Mouse (Mus musculus) CH12.LX (cell line): ENCODE results near the gene Lysmd3. TPM values are rescaled to one million over a fixed set of nuclear protein-coding genes. Genes with fewer than 3 reads are reported as not detected.
"Not testable (repeated sequence)": the region's sequence is repeated elsewhere in the genome, so short reads cannot be mapped to it uniquely, and the experiment has no call there.

Experiments
- DNase-seq: peaks from one replicate; pipeline ENCODE4 v3.0.0-alpha.2; 2013; ENCODE audit errors: extremely low read depth
- H3K27ac ChIP-seq: 2 replicates; pipeline ENCODE4 v1.5.1; 2012; ENCODE audit warnings: low read depth, mild to moderate bottlenecking, control low read depth, moderate library complexity; ENCODE audit not compliant: insufficient read depth
- H3K27me3 ChIP-seq: replicated peaks from 2 replicates; pipeline ENCODE3; 2012; ENCODE audit warnings: inconsistent platforms
- H3K36me3 ChIP-seq, 2 experiments: replicated peaks in 1 of 2; 2 replicates each; pipeline versions ENCODE3 to v1.6.1; 2012; ENCODE audit warnings: inconsistent platforms in 1 of 2, low read length in 1 of 2, mild to moderate bottlenecking in 1 of 2, mixed read lengths in 1 of 2, moderate library complexity in 1 of 2; ENCODE audit not compliant: control insufficient read depth in 1 of 2, insufficient read depth in 1 of 2
- H3K4me1 ChIP-seq, 2 experiments: 2 replicates each; pipeline ENCODE4 v1.6.1; 2012; ENCODE audit warnings: inconsistent platforms in 1 of 2, moderate library complexity in 1 of 2; ENCODE audit not compliant: insufficient read depth in 2 of 2, control insufficient read depth in 1 of 2
- H3K4me2 ChIP-seq: 2 replicates; pipeline ENCODE4 v1.6.1; 2012; ENCODE audit warnings: low read depth, mild to moderate bottlenecking, control low read depth; ENCODE audit not compliant: poor library complexity, insufficient read depth, severe bottlenecking
- H3K4me3 ChIP-seq, 3 experiments: fragments of 150-350 bp in 1 of 3; sonication (generic) in 1 of 3; replicated peaks in 1 of 3; 2 replicates each; pipeline versions ENCODE3 to v1.5.1; 2011 to 2012; ENCODE audit warnings: low read depth in 2 of 3, low read length in 2 of 3, mild to moderate bottlenecking in 2 of 3, moderate library complexity in 2 of 3, control low read depth in 1 of 3, improper control_type of control experiment in 1 of 3, inconsistent platforms in 1 of 3, mixed read lengths in 1 of 3; ENCODE audit not compliant: poor library complexity in 1 of 3
- H3K79me2 ChIP-seq: replicated peaks from 2 replicates; pipeline ENCODE4 v1.6.1; 2012; ENCODE audit warnings: mild to moderate bottlenecking, moderate library complexity; ENCODE audit not compliant: control insufficient read depth, poor library complexity, insufficient read depth, severe bottlenecking; ENCODE audit errors: extremely low read depth
- H3K9ac ChIP-seq: 2 replicates; pipeline ENCODE4 v1.6.1; 2012; ENCODE audit warnings: low read depth, mild to moderate bottlenecking, control low read depth, moderate library complexity; ENCODE audit not compliant: insufficient read depth
- H3K9me3 ChIP-seq: replicated peaks from 2 replicates; pipeline ENCODE3; 2012; ENCODE audit warnings: low read length, inconsistent platforms, mixed read lengths
- E2F4 ChIP-seq: IDR thresholded peaks from 2 replicates; pipeline ENCODE4 v1.6.1; 2011; ENCODE audit warnings: low read depth, low read length, improper control_type of control experiment; ENCODE audit not compliant: insufficient replicate concordance
- ELF1 ChIP-seq: IDR thresholded peaks from 2 replicates; pipeline ENCODE4 v1.6.1; 2014; ENCODE audit warnings: low read depth, mild to moderate bottlenecking, inconsistent platforms, low read length, improper control_type of control experiment
- EP300 ChIP-seq: IDR thresholded peaks from 2 replicates; pipeline ENCODE4 v1.6.1; 2011; ENCODE audit warnings: low read length, improper control_type of control experiment
- ETS1 ChIP-seq: conservative IDR thresholded peaks from 2 replicates; pipeline ENCODE4 v1.6.1; 2012; ENCODE audit warnings: low read depth, mild to moderate bottlenecking, inconsistent platforms, low read length, improper control_type of control experiment, moderate library complexity
- IRF4 ChIP-seq: IDR thresholded peaks from 2 replicates; pipeline ENCODE4 v1.6.1; 2014; ENCODE audit warnings: low read depth, mild to moderate bottlenecking, inconsistent platforms, low read length, improper control_type of control experiment
- KAT2A ChIP-seq: IDR thresholded peaks from 2 replicates; pipeline ENCODE4 v1.6.1; 2012; ENCODE audit warnings: low read length, improper control_type of control experiment, inconsistent platforms; ENCODE audit not compliant: insufficient replicate concordance
- MAX ChIP-seq: IDR thresholded peaks from 2 replicates; pipeline ENCODE4 v1.6.1; 2011; ENCODE audit warnings: low read length, improper control_type of control experiment
- MEF2A ChIP-seq: IDR thresholded peaks from 2 replicates; pipeline ENCODE4 v1.6.1; 2014; ENCODE audit warnings: low read depth, mild to moderate bottlenecking, inconsistent platforms, low read length, improper control_type of control experiment, borderline replicate concordance
- MXI1 ChIP-seq: IDR thresholded peaks from 2 replicates; pipeline ENCODE4 v1.6.1; 2011; ENCODE audit warnings: mild to moderate bottlenecking, low read depth, low read length, improper control_type of control experiment
- NRF1 ChIP-seq: IDR thresholded peaks from 2 replicates; pipeline ENCODE4 v1.6.1; 2014; ENCODE audit warnings: low read depth, mild to moderate bottlenecking, inconsistent platforms, low read length, improper control_type of control experiment, moderate library complexity
- SMC3 ChIP-seq: IDR thresholded peaks from 2 replicates; pipeline ENCODE4 v1.6.1; 2011; ENCODE audit warnings: low read depth, low read length, improper control_type of control experiment
- TCF12 ChIP-seq: IDR thresholded peaks from 2 replicates; pipeline ENCODE4 v1.6.1; 2014; ENCODE audit warnings: low read depth, mild to moderate bottlenecking, inconsistent platforms, low read length, improper control_type of control experiment
- USF1 ChIP-seq: IDR thresholded peaks from 2 replicates; pipeline ENCODE4 v1.6.1; 2014; ENCODE audit warnings: low read depth, mild to moderate bottlenecking, inconsistent platforms, low read length, improper control_type of control experiment
- ZNF384 ChIP-seq: IDR thresholded peaks from 2 replicates; pipeline ENCODE4 v1.6.1; 2012; ENCODE audit warnings: low read depth, low read length, improper control_type of control experiment, inconsistent platforms
- dilution Hi-C: fragments of 300-500 bp; cut with MboI; formaldehyde crosslinking; loops from 2 replicates; pipeline ENCODE4 v1.14.3; 2020; ENCODE audit warnings: low sequenced_read_pairs; ENCODE audit not compliant: extremely low pct_unique_long_range_greater_than_20kb, extremely low pct_ligation_motif_present
- in situ Hi-C: fragments of 300-500 bp; cut with MboI; formaldehyde crosslinking; loops from 3 replicates; pipeline ENCODE4 v1.14.3; 2019; ENCODE audit warnings: low sequenced_read_pairs, low pct_ligation_motif_present, low pct_unique_long_range_greater_than_20kb, mixed read lengths
- polyA plus RNA-seq: library from polyadenylated mRNA; unstranded; fragments of >175 nt; gene quantifications from 2 replicates; pipeline ENCODE4 v1.2.1, GENCODE M21; 2012; ENCODE audit warnings: low read depth; ENCODE audit not compliant: insufficient read length
- total RNA-seq, 2 experiments: library from RNA; depleted of rRNA; stranded (reverse); fragments of 300-350 nt in 1 of 2; fragments of >200 nt in 1 of 2; gene quantifications; 2 replicates each; pipeline ENCODE4 v1.2.3; 2012 to 2014

The Lysmd3 gene
- total and polyA plus RNA-seq, 3 experiments, result 7.3 to 17.7 (median 15.1) TPM

- no peak overlapping the region for H3K9ac ChIP-seq
- no peak for DNase-seq
Observed at GRCm38 (mm10) chr13:81644047-81644565, 13.4 kb upstream of the Lysmd3 start.

GRCm38 (mm10) chr13:81646348-81646747, 11.1 kb upstream of the Lysmd3 start:
- H3K4me2 ChIP-seq, result no peak overlapping the region
- no peak overlapping the region for H3K27ac ChIP-seq
- DNase-seq, result no peak
- TF ChIP-seq MAX, result no peak
- TF ChIP-seq ZNF384, result no peak
- TF ChIP-seq ELF1, result no peak
- no peak for TF ChIP-seq NRF1
- no peak for TF ChIP-seq KAT2A
- TF ChIP-seq, all 38 proteins: peak for 0
- no peaks in the 10 kb centered on the region for H3K79me2 ChIP-seq
- peaks cover 2 to 3% of the 10 kb centered on the region in 2 experiments; a peak in 1 of 4 replicates for H3K4me1 ChIP-seq
- dilution Hi-C loops (no loop called here), in situ Hi-C loops (loop anchor here (25.0 kb wide), 1 partner anchor 209 kb away; no protein-coding TSS in a partner anchor)
- no peak overlapping the region for H3K4me3 ChIP-seq
- no peak overlapping the region for H3K9ac ChIP-seq
- H3K9me3 ChIP-seq, result peaks cover 2% of the 10 kb centered on the region
- no peaks in the 10 kb centered on the region for H3K36me3 ChIP-seq
- H3K27me3 ChIP-seq, result no peaks in the 10 kb centered on the region

More at GRCm38 (mm10) chr13:81644047-81644565, 13.4 kb upstream of the Lysmd3 start:
- TF ChIP-seq MEF2A (no peak), TCF12 (no peak), ETS1 (no peak), IRF4 (no peak), MXI1 (no peak), KAT2A (no peak), USF1 (no peak), EP300 (no peak), ZNF384 (no peak), NRF1 (no peak), SMC3 (no peak), E2F4 (no peak)
- peaks cover 2% of the 10 kb centered on the region for H3K9me3 ChIP-seq
- H3K36me3 ChIP-seq, result no peaks in the 10 kb centered on the region
- peak overlapping the region in 2 of 3 experiments; percentile 3 to 20 for H3K4me3 ChIP-seq
- H3K27me3 ChIP-seq, result no peaks in the 10 kb centered on the region
- dilution Hi-C loops (no loop called here), in situ Hi-C loops (loop anchor here (25.0 kb wide), 1 partner anchor 207 kb away; no protein-coding TSS in a partner anchor)
- H3K79me2 ChIP-seq, result no peaks in the 10 kb centered on the region
- H3K4me2 ChIP-seq, result no peak overlapping the region
- no peak overlapping the region for H3K27ac ChIP-seq
- peaks cover 2 to 5% of the 10 kb centered on the region in 2 experiments; a peak in 1 of 4 replicates for H3K4me1 ChIP-seq

GRCm38 (mm10) chr13:81650382-81650781, 7.1 kb upstream of the Lysmd3 start:
- not testable (repeated sequence) for H3K4me1 ChIP-seq

More at GRCm38 (mm10) chr13:81650382-81650781, 7.1 kb upstream of the Lysmd3 start:
- H3K27me3 ChIP-seq, DNase-seq, H3K4me2 ChIP-seq, H3K27ac ChIP-seq, H3K9ac ChIP-seq, in situ Hi-C loops, dilution Hi-C loops, H3K36me3 ChIP-seq, H3K9me3 ChIP-seq, H3K79me2 ChIP-seq, H3K4me3 ChIP-seq: not testable (repeated sequence)
